Mouse (Mus musculus) adrenal gland (tissue): Measurements from ENCODE around the gene Kdm5a.

Experiments
- intact Hi-C: fragments of 180-260 bp; cut with DNase I; formaldehyde crosslinking; loops from one replicate; pipeline ENCODE4 v1.15.1; 2025

The Kdm5a gene

GRCm38 (mm10) chr6:120470666-120471065 lies 106.7 kb downstream of the Kdm5a start:
- intact Hi-C loops = loop anchor here (5.0 kb wide), 1 partner anchor 33 kb away; no protein-coding TSS in a partner anchor

- intact Hi-C loops = loop anchor here (5.0 kb wide), 1 partner anchor 35 kb away; no protein-coding TSS in a partner anchor
Measured at GRCm38 (mm10) chr6:120471991-120472441, 108.1 kb downstream of the Kdm5a start.

GRCm38 (mm10) chr6:120472455-120473140 lies 108.7 kb downstream of the Kdm5a start:
- intact Hi-C loops = loop anchor here (5.0 kb wide), 1 partner anchor 35 kb away; no protein-coding TSS in a partner anchor

GRCm38 (mm10) chr6:120473427-120473826 lies 109.5 kb downstream of the Kdm5a start:
- intact Hi-C loops = loop anchor here (5.0 kb wide), 1 partner anchor 36 kb away; no protein-coding TSS in a partner anchor

DNA sequence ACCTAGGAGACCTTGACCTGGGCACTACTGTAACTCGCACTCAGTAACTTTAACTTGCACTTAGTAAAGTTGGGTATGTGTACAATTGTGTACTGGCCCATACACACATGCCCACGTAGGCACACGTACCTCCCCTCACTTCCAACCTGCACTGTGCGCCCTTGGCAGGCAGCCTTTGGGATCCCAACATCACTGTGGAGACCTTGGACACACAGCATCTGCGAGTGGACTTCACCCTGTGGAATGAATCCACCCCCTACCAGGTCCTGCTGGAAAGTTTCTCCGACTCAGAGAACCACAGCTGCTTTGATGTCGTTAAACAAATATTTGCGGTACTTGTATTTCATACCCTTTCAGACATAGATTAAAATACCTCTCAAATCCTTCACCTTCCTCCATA lies 111.4 kb downstream of the Kdm5a start:
- intact Hi-C loops = no loop called here

DNA sequence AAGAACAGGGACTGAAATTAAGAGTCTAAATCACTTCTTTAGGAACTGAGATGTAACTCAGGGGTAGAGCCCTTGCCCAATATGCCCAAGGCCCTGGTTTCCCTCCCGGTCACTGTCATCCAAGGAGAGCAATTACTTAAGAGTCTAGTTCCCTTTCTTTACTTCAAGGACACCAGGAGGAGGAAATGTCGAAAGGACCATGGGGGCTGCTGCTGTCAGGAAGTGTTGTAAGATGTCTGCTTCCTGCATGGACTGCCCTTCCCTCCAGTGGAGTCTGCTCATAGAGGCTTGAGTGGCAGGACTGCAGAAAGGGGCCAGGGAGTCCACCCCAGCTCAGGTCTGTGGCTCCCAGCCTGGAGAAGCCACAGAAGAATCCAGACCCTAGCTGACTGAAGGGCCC lies 115.4 kb downstream of the Kdm5a start:
- intact Hi-C loops = no loop called here

GRCm38 (mm10) chr6:120480361-120480760 lies 116.4 kb downstream of the Kdm5a start:
- intact Hi-C loops = no loop called here

DNA sequence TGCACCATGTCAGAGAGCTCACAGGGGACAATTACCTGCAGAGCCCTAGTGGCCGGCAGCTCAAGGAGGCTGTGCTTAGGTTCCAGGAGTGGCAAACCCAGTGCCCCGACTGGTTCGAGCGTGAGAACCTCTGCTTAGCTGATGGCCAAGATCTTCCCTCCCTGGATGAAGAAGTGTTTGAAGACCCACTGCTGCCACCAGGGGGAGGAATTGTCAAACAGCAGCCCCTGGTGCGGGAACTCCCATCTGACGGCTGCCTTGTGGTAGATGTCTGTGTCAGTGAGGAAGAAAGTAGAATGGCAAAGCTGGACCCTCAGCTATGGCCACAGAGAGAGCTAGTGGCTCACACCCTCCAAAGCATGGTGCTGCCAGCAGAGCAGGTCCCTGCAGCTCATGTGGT lies 117.6 kb downstream of the Kdm5a start:
- intact Hi-C loops = no loop called here

GRCm38 (mm10) chr6:120482021-120482420 lies 118.1 kb downstream of the Kdm5a start:
- intact Hi-C loops = no loop called here

DNA sequence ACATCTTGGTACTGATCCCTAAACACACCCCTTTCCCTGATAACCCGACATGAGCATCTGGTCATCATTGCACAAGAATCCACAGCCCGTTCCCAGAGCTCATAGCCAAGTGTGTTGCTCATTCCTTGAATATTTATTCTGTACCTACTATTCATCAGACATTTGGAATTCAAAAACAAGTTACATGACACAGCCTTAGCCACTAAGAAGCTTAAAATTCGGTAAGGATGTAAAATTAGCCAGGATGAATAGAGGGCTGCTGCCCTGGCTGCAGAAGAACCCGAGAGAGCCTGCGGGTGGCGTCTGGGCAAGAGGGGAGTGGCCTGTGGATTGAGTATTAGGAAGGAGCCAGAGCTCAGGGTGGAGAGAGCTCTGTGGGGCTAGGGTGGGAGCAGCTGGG lies 118.8 kb downstream of the Kdm5a start:
- intact Hi-C loops = no loop called here

GRCm38 (mm10) chr6:120483211-120483626 lies 119.3 kb downstream of the Kdm5a start:
- intact Hi-C loops = no loop called here

GRCm38 (mm10) chr6:120485038-120485437 lies 121.1 kb downstream of the Kdm5a start:
- intact Hi-C loops = no loop called here

- intact Hi-C loops = no loop called here
Measured at GRCm38 (mm10) chr6:120486051-120486510, 122.2 kb downstream of the Kdm5a start.

DNA sequence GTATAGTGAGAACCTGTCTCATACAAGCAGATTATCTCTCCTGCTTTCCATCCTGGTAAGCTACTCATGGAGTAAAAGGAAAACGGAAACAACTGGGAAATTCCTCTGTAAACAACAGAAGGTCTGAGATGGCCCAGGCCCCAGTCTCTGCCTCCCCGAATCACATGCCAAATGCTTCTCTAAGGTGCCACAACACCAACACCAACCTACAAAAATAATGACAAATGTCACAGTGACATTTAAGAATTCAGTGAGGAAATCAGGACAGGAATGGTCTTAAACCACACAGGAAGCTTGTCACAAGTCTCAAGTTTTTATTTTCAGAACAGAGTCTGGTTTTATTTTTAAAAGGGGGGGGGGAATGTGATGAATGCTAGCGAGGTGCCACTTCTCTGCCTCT lies 124.7 kb downstream of the Kdm5a start:
- intact Hi-C loops = no loop called here

- intact Hi-C loops = no loop called here
Measured at GRCm38 (mm10) chr6:120489461-120489860, 125.5 kb downstream of the Kdm5a start.

GRCm38 (mm10) chr6:120491064-120491463 lies 127.1 kb downstream of the Kdm5a start:
- intact Hi-C loops = no loop called here

- intact Hi-C loops = no loop called here
Measured at GRCm38 (mm10) chr6:120491862-120492498, 128.1 kb downstream of the Kdm5a start.

DNA sequence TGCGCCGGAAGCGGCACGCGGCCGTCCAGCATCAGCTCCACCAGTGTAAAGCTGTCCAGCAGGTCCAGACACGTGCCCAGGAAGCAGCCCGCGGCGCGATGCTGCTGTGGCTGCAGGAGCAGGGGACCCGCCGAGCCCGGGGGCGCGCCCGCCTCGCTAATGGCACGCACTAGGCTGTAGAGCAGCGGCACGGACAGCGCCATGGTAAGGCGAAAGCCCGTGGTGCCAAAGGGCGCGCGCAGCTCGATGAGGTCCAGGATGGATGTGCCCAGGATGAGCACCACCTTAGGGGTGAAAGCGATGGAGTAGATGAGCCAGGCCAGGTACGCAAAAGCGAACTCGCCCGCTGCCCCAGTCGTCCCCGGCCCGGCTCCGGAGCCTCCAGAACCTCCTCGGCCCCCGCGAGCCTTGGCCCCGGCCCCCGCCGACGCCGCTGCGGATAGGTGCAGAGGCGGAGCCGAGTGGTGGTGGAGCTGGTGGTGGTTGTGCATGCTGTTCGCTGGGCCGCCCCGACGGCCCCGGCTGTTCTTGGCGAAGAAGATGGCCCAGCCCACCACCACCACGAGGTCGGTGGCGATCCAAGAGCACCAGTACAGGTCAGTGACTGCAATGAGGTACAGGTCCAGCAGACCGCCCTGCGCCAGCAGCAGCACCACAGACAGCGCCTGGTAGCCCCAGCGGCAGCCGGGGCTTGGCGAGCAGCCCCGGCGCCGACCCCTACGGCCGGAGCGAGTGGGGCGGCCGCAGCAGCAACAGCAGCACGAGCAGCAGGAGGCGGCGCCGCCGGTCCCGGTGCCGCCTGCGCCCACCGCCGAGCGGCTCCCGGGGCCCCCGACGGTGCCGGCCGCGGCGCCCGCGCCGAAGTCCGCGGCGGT lies 128.8 kb downstream of the Kdm5a start:
- intact Hi-C loops = no loop called here

DNA sequence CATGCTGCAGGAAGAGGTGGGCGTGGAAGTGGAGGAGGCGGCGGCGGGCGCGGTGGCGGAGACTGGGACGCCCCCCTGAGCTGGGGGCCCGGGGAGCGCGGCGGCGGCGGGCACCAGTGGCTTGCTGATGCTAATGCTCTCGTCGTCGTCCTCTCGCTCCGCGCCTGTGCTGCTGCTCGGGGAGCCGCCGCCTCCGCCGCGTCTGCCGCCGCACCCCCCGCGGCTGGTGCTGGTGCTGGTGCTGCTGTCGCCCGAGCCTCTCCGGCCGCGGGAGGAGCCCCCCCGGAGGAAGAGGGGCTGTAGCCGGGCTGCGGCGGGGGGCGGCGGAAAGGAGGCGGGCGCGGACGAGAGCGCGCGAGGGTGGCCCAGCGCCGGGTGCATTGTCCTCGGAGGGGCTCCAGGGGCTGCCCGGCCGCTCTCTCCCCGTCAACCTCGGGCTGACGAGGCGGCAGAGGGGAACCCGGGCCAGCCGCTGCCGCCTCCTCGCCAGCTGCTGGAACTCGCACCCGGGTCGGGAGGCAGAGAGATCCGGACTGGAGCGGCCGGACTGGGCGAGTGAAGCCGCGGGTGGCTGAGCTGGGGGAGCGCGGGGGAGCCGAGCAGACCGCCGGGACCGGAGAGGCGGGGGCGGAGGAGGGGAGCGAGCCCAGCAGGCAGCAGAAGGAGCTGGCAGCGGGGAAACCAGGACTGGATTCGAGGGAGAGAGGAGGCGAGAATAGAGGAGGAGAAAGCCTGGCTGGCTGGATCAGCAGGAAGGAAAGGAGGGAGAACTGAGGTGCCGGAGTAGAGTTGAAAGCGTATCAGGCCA lies 129.7 kb downstream of the Kdm5a start, which contains the start of gene Tmem121b:
Gene Tmem121b (minus strand): TSS at position 434 of the 808 bp plus-strand sequence.
- intact Hi-C loops = no loop called here
